Mouse (Mus musculus): Measurements from ENCODE around the gene Gm49384.
A peak's percentile ranks its signal among the peaks of the same experiment; 100 is the strongest.

The Gm49384 gene

DNA sequence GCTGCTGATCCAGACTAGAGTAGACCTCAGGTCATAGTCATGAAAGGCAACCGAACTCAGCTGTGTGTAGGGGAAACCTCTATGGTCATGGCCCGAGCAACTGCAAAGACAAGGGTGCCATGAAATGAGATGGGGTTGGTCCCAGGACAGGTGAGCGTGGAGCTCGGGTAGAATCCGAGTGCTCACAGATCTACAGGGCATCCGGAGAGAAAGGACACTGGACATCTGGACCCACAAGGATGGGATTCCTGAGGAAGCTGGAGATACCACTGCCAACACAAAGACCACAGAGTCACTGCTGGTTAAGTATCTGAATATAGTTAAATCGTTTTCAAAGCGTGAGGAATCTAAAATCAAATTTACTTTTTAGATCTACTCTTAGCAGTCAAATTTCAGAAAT lies 3.3 kb upstream of the Gm49384 start:
- DNase-seq (ENCODE audit: low spot score): no peak

DNA sequence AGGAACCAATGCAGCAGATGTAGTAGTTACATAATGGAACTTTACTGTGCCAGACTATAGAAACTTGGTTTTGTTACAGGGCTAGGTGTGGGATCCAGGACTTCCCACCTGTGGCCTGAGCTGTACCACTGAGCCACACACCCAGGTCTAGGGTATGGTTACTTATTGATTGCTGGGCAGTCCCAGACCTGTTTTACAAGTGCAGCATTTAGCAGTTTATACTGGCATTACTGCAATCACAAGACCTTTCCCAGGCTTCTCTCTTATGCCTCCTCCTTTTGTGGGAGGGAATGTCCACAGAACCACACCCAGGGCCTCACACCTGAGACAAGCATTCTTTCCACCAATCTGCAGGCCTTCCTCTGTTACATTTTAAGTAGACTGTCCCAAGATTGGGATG lies 5.1 kb downstream of the Gm49384 start:
- DNase-seq (ENCODE audit: low spot score): no peak

DNA sequence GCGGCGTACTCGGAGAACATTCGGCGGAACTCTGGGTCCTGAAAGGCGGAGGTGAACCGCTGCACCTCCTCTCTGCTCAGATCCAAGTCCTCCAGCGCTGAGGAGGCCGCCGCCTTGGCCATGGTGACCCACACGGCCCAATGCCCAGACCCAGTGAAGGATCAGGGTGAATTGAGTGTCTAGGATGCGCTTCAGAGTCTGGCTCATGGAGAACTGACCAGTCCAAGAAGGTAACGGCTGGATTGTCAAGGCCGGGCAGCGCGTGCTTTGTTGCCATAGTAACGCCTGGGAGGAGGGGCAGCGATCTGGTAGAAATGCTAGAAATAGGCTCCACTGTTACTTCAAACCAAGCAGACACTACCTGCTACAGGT lies 5.9 kb downstream of the Gm49384 start, which contains the start of gene Dnaaf2:
Dnaaf2 (minus strand) TSS at position 266 of the 372 bp plus-strand sequence.
- no peak for DNase-seq (ENCODE audit: low spot score)

DNA sequence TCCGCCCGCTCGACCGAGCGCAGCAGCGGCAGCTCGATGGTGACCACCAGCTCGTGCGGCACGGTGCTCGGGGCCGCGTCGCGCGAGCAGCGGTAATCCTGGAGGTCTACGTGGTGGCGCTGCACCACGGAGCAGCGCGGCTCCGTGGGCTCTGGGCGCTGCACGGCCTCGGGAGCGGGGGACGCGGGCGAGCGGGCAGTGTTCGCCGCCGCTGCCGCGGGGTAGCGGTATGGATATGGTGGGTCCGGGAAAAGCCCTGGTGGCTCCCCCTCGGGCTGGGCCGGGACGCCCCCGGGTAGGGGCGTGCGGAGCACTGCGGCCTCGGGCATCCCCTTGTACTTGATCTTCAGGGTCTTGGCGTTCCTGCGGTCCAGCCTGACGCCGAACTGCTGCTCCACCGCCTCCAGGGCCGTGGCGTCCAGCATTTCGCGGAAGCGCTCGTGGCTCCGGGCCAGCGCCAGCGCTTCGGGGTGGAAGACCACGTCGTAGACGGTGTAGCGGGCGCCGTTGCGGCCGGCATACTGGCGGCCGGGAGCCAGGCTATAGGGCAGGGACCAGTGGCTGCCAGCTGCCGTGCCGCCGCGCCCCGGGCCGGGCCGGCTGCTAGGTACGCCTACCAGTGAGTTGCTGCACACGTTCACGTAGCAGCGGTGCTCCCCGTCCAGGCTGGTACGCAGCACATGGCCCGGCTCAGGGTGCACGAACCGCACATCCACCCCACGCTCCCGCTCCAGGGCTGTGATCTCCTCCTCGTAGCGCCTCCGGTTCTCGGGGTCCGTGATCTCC lies 6.5 kb downstream of the Gm49384 start:
- peak; percentile 67 for DNase-seq (ENCODE audit: low spot score)

DNA sequence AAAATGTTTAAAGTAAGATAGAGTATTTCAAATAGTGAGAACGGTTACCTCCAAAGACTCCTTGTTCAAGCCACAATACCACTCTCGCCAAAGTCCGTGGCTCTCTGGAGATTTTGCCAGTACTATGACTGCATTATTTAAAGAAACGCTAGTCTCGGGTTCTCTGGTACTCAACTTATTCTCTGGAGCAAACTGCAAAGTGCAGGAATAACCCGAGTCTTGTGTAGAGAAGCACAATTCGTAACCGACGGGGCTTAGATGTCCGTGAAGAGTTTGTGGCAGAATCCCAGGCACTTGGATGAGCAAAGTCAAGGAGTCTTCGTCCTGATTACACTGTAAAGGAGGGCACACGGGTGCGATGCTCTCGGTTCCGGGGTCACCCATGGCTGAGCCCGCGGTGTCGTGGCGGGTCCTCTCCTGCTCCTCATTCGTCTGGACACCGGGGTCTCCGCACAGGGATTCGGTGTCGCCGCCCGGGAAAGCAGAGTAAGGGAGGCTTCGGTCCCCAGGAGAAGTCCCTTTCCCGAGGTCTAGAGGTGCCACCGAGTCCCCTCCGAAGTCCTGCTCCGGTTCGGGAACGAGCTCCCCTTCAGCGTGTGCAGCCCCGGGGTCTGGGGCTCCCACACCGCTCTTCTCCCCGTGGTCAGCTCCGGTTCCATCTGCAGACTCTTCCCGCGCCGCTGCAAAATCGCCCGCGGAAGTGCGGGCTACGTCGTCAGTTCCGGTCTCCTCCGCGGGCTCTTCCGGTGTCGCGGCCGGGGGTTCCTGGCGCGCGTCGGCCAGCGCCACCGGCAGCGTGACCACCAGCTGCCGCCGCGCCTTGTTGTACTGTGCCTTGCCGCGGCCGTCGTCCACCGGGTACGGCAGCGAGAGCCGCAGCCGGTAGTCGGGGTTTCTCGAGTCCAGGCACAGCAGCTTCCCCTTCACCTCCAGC lies 7.4 kb downstream of the Gm49384 start, which contains the start of gene Gm49383:
Gm49383 (minus strand) TSS at position 661 of the 934 bp plus-strand sequence.
- peak; percentile 60 for DNase-seq (ENCODE audit: low spot score)

DNA sequence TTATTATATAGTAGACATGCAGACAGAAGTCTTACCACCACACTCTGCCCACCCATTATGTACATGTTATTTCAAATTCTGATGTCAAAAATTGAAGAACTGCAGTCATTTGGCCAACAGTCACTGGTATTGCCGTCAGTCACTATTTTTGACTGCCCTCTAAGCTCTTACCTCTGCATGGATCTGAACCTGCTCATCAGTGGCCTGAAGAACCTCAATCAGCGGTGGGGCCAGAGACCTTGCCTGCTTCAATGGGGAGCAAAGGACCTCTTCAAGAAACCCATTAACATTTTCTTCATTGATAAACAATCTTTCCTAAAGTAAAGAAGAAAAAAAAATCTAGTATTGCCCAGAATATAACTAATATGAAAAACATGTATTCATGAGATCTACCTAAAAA lies 11.4 kb downstream of the Gm49384 start:
- no peak for DNase-seq (ENCODE audit: low spot score)

DNA sequence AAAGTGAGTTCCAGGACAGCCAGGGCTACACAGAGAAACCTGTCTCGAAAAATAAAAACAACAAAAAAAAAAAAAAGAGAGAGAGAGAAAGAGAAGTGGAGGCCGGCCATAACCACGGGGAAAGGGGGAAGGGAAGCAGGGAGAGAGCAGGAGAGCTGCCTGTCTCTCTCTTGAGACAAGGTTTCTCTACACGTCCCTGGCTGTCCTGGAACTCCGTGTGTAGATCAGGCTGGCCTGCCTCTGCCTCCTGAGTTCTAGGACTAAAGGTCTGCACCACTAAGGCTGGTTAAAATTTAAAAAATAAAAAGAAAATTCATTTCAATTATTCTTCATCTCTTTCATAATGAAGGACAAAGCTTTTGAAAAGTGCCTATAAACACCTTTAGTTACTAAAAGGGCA lies 12.7 kb downstream of the Gm49384 start:
- no peak for DNase-seq (ENCODE audit: low spot score)

DNA sequence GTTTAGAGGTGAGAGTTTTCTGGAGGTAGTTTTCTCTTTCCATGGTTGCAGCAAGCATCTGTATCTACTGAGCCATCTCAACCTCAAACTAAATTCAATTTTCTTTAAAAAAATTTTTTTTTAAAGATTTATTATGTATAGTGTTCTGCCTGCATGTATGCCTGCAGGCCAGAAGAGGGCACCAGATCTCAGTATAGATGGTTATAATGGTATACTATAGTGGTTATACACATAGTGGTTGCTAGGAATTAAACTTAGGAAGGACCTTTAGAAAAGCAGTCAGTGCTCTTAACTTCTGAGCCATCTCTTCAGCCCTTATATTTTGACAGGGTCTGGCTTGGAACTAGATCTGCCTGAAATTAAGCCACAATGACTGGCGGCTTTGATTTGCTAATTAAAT lies 13.5 kb downstream of the Gm49384 start:
- no peak for DNase-seq (ENCODE audit: low spot score)

DNA sequence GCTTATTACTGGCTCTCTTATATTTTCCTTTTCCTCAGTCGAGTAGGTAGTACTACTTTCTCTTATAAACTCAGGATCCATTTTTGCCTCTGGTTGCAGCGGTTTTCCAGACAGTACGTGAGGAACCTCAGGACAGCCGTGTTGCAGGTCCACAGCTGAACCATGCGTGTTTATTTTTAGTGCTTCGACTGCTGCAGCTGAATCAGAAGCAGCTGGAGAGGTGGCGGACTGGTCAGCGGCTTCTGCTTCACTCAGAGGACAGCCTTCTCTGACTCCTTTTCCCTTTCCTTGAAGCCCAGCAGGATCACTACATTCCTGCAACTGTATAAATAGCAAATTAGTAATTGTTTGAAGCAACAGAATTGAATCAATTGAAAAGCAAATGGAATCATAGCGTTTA lies 14.0 kb downstream of the Gm49384 start:
- no peak for DNase-seq (ENCODE audit: low spot score)

DNA sequence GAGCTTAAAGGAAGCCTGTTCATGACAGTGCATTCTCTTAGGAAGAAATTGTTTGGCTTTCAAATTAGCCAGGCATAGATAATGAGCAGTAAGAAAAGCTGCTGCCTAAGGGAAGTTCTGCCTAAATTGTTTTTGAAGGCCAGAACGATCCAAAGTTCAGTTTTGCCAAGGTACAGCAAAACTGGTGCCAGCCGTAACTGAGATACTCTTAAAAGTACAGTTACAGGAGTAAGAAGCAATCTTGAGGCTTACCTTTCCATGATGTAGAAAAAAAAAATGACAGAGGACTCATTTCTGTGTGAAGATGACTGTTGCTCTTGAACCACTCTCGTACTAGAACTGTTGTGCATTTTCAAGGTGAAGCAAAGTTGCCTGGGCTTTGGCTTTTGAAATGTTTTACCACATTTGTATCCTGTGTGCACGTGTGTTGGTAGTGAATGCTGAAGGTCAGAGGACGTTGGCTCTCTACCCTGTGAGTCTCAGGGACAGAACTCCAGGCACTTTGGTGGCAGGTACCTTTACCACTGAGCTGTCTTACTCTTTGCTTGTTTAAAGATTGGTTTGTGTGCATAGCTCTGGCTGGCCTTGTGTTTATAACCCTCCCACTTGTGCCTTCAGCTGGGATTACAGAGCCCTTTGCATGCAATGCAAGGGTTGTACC lies 17.1 kb downstream of the Gm49384 start:
- DNase-seq (ENCODE audit: low spot score): no peak

DNA sequence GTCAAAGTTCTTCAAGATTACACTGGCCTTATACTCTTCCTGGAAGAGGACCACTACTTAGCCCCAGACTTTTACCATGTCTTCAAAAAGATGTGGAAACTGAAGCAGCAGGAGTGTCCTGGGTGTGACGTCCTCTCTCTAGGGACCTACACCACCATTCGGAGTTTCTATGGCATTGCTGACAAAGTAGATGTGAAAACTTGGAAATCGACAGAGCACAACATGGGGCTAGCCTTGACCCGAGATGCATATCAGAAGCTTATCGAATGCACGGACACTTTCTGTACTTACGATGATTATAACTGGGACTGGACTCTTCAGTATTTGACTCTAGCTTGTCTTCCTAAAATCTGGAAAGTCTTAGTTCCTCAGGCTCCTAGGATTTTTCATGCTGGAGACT lies 18.7 kb downstream of the Gm49384 start:
- no peak for DNase-seq (ENCODE audit: low spot score)

DNA sequence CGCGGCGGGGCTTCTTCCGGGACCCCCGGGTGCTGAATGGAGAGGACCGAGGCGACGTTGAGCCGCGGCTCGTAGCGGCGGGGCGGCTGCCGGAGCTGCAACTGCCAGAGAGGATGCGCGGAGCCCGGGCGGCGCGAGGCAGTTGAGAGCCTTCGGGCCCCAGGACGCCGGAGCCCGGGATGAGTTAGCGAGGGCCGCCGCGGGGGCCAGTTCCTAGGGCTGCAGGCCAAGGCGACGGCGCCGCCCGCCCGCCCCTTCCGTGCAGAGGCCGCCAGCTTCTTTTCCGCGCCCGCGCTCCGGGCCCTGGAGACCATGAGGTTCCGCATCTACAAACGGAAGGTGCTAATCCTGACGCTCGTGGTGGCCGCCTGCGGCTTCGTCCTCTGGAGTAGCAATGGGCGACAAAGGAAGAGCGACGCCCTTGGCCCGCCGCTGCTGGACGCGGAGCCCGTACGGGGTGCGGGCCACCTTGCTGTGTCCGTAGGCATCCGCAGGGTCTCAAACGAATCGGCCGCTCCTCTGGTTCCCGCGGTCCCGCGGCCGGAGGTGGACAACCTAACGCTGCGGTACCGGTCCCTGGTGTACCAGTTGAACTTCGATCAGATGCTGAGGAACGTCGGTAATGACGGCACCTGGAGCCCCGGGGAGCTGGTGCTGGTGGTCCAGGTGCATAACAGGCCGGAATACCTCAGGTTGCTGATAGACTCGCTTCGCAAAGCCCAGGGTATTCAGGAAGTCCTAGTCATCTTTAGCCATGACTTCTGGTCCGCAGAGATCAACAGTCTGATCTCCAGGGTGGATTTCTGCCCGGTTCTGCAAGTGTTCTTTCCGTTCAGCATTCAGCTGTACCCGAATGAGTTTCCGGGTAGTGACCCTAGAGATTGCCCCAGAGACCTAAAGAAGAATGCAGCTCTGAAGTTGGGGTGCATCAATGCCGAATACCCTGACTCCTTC lies 19.4 kb downstream of the Gm49384 start:
- no peak for DNase-seq (ENCODE audit: low spot score)

DNA sequence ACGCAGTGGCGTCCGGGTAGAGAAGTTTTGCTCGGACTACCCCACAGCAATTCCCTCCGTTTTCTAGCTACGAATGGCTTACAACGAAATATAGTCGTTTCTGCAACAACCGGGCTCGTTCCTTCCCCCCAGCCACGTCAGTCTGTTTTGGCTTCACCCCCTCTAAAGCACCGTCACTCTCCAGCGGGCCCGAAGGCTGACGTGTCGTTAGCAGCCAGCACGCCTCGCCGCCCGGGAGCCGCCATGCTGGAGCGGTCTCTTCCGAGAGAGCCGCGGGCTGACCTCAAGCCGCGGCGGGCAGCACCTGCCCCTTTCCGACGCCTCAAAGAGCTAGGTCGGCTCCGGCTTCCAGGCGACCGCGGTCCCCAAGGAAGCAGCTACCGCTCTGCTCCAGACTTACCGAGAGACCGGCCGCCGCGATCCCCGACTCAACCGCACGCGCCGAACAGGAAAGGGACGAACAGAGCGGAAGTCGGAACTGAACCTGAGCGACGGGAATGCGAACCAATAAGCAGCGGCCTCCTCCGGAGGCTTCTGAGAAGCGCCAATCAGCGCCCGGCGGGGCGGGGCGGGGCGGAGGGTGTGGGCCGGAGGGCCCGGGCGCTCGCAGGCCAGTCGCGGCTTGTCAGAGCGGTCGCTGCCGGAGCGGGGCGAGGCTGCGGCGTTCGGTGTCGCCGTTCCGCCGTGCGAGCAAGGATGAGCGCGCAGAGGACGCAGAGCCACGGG lies 20.3 kb downstream of the Gm49384 start, which contains the start of the genes Rpl36al and Mgat2:
Rpl36al (minus strand) TSS at position 501 of the 726 bp plus-strand sequence.
Mgat2 (plus strand) TSS at position 575 of the 726 bp plus-strand sequence.
- DNase-seq (ENCODE audit: low spot score): peak; percentile 97

DNA sequence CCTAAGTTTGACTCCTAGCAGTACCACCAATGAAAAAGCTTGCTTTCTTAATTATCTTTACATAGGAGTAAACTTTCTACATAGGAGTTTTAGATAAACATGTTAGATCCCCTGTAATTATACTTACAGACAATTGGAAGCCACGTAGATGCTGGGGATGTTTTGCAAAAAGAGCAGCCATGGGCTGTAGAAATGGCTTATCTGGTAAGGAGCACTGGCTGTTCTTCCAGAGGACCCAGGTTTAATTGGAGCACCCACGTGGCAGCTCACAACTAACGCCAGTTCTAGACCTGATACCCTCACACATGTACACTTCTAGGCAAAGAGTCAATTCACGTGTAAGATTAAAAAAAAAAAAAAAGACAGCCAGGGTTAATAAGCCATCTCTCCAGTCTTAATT lies 22.3 kb downstream of the Gm49384 start:
- no peak for DNase-seq (ENCODE audit: low spot score)

DNA sequence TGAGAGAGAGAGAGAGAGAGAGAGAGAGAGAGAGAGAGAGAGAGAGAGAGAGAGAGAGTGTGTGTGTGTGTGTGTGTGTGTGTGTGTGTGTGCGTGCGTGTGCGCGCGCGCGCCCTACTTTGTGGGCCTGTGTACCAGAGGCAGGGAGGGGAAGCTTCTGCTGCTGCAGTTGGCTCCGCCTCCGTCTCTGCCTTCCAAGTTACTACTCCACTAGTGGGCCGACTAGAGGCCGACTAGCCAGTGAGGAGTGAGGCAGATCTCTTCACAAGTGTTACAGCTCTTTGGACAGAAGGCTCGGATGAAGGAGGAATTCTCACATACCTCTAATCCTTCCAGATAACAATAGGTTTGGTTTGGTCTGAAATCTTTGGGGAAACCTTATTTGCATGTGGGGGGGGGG lies 24.7 kb downstream of the Gm49384 start:
- no peak for DNase-seq (ENCODE audit: low spot score)

DNA sequence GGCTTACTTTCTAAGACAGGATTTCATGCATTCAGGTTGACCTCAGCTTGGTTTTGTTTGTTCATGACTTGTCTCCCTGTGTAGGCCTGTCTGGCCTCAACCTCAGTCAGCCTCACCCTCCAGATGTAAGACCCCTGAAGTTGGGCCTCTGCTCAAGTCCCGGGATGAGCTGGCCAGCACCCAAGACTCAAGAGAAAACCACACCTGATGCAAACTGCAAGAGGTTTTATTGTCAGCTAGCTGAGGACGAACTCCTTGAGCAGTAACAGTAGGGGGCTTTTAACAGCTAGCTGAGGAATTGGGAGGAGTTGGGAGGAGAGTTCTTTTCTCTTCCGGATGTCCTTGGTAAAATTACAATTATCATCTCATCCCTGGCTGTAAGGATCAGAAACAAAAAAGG lies 26.5 kb downstream of the Gm49384 start:
- DNase-seq (ENCODE audit: low spot score): no peak

DNA sequence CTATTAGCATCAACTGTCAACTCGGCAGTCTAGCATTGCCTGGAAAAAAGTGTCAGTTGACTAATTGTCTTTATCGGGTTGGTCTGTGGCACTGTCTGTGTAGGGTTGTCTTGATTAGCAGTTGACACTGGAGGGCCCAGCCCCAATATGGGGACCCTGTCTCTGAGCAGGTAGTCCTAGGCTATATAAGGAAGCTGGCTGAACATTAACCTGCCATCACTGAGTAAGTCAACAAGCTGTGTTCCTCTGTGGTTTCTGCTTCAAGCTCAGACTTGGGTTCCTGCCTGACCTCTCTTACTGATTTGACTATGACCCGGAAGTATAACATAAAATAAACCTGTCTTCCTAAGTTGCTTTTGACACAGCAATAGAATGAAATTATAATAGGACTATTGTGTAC lies 28.1 kb downstream of the Gm49384 start:
- DNase-seq (ENCODE audit: low spot score): no peak

DNA sequence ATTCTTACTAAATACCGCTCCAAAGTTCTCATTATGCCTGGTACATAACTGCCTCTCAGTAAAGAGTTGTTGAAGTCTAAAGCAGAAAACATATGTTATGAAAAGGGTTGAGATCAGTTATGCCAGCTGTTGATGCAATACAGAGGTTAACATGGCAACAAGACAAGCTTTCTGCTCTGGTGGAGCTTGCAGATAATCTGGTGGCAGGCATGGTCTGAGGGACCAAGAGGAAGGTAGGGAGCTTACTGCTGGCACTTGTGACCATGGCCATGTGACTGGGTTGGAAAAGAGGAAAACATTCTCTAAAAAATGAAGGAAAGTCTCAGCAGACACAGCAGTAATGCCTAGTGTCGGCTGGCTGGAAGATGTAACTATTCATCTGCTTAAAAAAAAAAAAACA lies 32.8 kb downstream of the Gm49384 start:
- no peak for DNase-seq (ENCODE audit: low spot score)

DNA sequence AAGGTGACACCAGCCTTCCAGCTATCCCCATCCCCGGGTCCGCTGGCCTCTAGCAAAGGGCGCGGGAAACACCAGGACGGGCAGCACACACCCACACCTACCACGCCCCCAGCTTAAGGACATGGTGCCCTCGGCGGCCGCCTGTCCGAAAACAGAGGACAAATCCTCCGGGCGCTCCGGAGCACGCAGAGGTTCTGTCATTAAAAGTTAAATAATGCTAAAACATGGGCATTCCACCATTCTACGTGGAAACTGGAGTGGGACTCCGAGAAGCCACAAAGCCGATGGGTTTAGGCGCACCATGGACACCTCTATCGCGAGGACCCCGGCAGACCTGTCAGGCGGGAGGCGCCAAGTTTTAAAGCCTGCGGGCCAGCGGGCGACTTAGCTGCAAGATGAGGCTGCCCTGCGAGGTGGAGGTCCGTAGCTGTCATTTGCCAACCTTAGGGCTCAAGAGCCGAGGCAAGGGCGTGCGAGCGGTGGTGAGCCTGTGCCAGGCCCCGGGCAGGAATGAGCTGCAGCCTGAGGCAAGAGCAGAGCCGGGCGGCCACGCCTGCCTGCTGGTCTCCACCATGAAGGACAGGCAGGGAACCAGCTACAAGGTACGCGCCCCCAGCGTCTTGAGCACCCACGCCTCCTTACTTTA lies 35.5 kb downstream of the Gm49384 start, which contains the start of gene Lrr1:
Lrr1 (plus strand) TSS at position 354 of the 646 bp plus-strand sequence.
- peak; percentile 91 for DNase-seq (ENCODE audit: low spot score)

Measured in spleen, adult 12 weeks (tissue).